In the genomic region with DNA sequence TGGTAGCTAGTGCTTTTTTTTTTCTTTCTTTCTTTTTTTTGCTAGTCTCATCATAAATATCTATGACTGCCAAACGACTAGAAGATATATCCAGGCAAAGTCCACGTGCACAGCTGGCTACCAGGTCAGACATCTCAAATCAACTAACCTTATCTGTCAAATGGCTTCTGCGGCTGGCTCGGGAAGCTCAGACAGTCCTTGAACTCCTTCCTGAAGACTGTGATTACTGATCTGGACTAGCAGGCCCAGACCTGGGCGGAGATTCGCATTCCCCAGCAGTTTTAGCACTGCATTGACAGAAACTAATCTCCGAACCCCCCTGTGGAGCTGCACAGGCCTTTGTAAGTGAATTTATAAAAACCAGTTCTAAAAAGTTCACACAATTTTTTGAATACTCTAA, we compare ENCODE assay signal across 14 mouse cellular contexts.
"Had no signal": no experiment of that assay in that cellular context is flagged by ENCODE, and none has a peak within 500 bp of the region (broad histone marks: within the 10 kb centered on the region; RNA-seq: fewer than 3 reads in every experiment).

No protein-coding gene starts in this region.

- H3K4me1 ChIP-seq: limb, embryonic 12.5 days; neural tube, embryonic 12.5 days had no signal

- H3K27ac ChIP-seq: kidney, postnatal 0 days; limb, embryonic 12.5 days; liver, embryonic 15.5 days; neural tube, embryonic 12.5 days had no signal

- DNase-seq: kidney, adult 9 months; kidney, postnatal 36 days; liver; lung, adult 2 months; lung, postnatal 36 days; midbrain, embryonic 14.5 days; right cerebral cortex, adult 18-20 months; right cerebral cortex, postnatal 25 days; thymus, postnatal 36 days had no signal

- H3K4me2 ChIP-seq: limb, embryonic 12.5 days; liver, embryonic 15.5 days; neural tube, embryonic 12.5 days had no signal

- H3K9ac ChIP-seq: limb, embryonic 12.5 days; liver, embryonic 15.5 days; neural tube, embryonic 12.5 days had no signal

- H3K27me3 ChIP-seq: limb, embryonic 12.5 days; liver, embryonic 15.5 days; neural tube, embryonic 12.5 days had no signal

- H3K4me3 ChIP-seq: limb, embryonic 12.5 days; liver, embryonic 15.5 days; neural tube, embryonic 12.5 days had no signal

- ATAC-seq: lung, postnatal 0 days had no signal

- H3K36me3 ChIP-seq: limb, embryonic 12.5 days; liver, embryonic 15.5 days; neural tube, embryonic 12.5 days had no signal

- H3K9me3 ChIP-seq: limb, embryonic 12.5 days; liver, embryonic 15.5 days; neural tube, embryonic 12.5 days had no signal
